Mouse (Mus musculus) CH12.LX (cell line): ENCODE results near the gene Lta. TPM values are rescaled to one million over a fixed set of nuclear protein-coding genes. Genes with fewer than 3 reads are reported as not detected.
A peak's percentile ranks its signal among the peaks of the same experiment; 100 is the strongest.

ENCODE experiments used
- DNase-seq: peaks from one replicate; pipeline ENCODE4 v3.0.0-alpha.2; 2013; ENCODE audit errors: extremely low read depth
- H3K27ac ChIP-seq: 2 replicates; pipeline ENCODE4 v1.5.1; 2012; ENCODE audit warnings: low read depth, mild to moderate bottlenecking, control low read depth, moderate library complexity; ENCODE audit not compliant: insufficient read depth
- H3K27me3 ChIP-seq: replicated peaks from 2 replicates; pipeline ENCODE3; 2012; ENCODE audit warnings: inconsistent platforms
- H3K36me3 ChIP-seq, 2 experiments: replicated peaks in 1 of 2; 2 replicates each; pipeline versions ENCODE3 to v1.6.1; 2012; ENCODE audit warnings: inconsistent platforms in 1 of 2, low read length in 1 of 2, mild to moderate bottlenecking in 1 of 2, mixed read lengths in 1 of 2, moderate library complexity in 1 of 2; ENCODE audit not compliant: control insufficient read depth in 1 of 2, insufficient read depth in 1 of 2
- H3K4me1 ChIP-seq, 2 experiments: 2 replicates each; pipeline ENCODE4 v1.6.1; 2012; ENCODE audit warnings: inconsistent platforms in 1 of 2, moderate library complexity in 1 of 2; ENCODE audit not compliant: insufficient read depth in 2 of 2, control insufficient read depth in 1 of 2
- H3K4me2 ChIP-seq: 2 replicates; pipeline ENCODE4 v1.6.1; 2012; ENCODE audit warnings: low read depth, mild to moderate bottlenecking, control low read depth; ENCODE audit not compliant: poor library complexity, insufficient read depth, severe bottlenecking
- H3K4me3 ChIP-seq, 3 experiments: fragments of 150-350 bp in 1 of 3; sonication (generic) in 1 of 3; replicated peaks in 1 of 3; 2 replicates each; pipeline versions ENCODE3 to v1.5.1; 2011 to 2012; ENCODE audit warnings: low read depth in 2 of 3, low read length in 2 of 3, mild to moderate bottlenecking in 2 of 3, moderate library complexity in 2 of 3, control low read depth in 1 of 3, improper control_type of control experiment in 1 of 3, inconsistent platforms in 1 of 3, mixed read lengths in 1 of 3; ENCODE audit not compliant: poor library complexity in 1 of 3
- H3K79me2 ChIP-seq: replicated peaks from 2 replicates; pipeline ENCODE4 v1.6.1; 2012; ENCODE audit warnings: mild to moderate bottlenecking, moderate library complexity; ENCODE audit not compliant: control insufficient read depth, poor library complexity, insufficient read depth, severe bottlenecking; ENCODE audit errors: extremely low read depth
- H3K9ac ChIP-seq: 2 replicates; pipeline ENCODE4 v1.6.1; 2012; ENCODE audit warnings: low read depth, mild to moderate bottlenecking, control low read depth, moderate library complexity; ENCODE audit not compliant: insufficient read depth
- H3K9me3 ChIP-seq: replicated peaks from 2 replicates; pipeline ENCODE3; 2012; ENCODE audit warnings: low read length, inconsistent platforms, mixed read lengths
- BHLHE40 ChIP-seq: IDR thresholded peaks from 2 replicates; pipeline ENCODE4 v1.6.1; 2011; ENCODE audit warnings: mild to moderate bottlenecking, low read depth, low read length, improper control_type of control experiment
- CHD1 ChIP-seq: IDR thresholded peaks from 2 replicates; pipeline ENCODE4 v1.6.1; 2012; ENCODE audit warnings: low read depth, low read length, improper control_type of control experiment, inconsistent platforms
- ELF1 ChIP-seq: IDR thresholded peaks from 2 replicates; pipeline ENCODE4 v1.6.1; 2014; ENCODE audit warnings: low read depth, mild to moderate bottlenecking, inconsistent platforms, low read length, improper control_type of control experiment
- EP300 ChIP-seq: IDR thresholded peaks from 2 replicates; pipeline ENCODE4 v1.6.1; 2011; ENCODE audit warnings: low read length, improper control_type of control experiment
- ETS1 ChIP-seq: conservative IDR thresholded peaks from 2 replicates; pipeline ENCODE4 v1.6.1; 2012; ENCODE audit warnings: low read depth, mild to moderate bottlenecking, inconsistent platforms, low read length, improper control_type of control experiment, moderate library complexity
- GABPA ChIP-seq: IDR thresholded peaks from 2 replicates; pipeline ENCODE4 v1.6.1; 2012; ENCODE audit warnings: low read depth, low read length, improper control_type of control experiment, inconsistent platforms; ENCODE audit not compliant: insufficient replicate concordance
- HCFC1 ChIP-seq: IDR thresholded peaks from 2 replicates; pipeline ENCODE4 v1.6.1; 2012; ENCODE audit warnings: low read depth, mild to moderate bottlenecking, inconsistent platforms, low read length, improper control_type of control experiment
- IRF4 ChIP-seq: IDR thresholded peaks from 2 replicates; pipeline ENCODE4 v1.6.1; 2014; ENCODE audit warnings: low read depth, mild to moderate bottlenecking, inconsistent platforms, low read length, improper control_type of control experiment
- JUND ChIP-seq: conservative IDR thresholded peaks from 2 replicates; pipeline ENCODE4 v1.6.1; 2011; ENCODE audit warnings: low read depth, low read length, improper control_type of control experiment
- MAX ChIP-seq: IDR thresholded peaks from 2 replicates; pipeline ENCODE4 v1.6.1; 2011; ENCODE audit warnings: low read length, improper control_type of control experiment
- MEF2A ChIP-seq: IDR thresholded peaks from 2 replicates; pipeline ENCODE4 v1.6.1; 2014; ENCODE audit warnings: low read depth, mild to moderate bottlenecking, inconsistent platforms, low read length, improper control_type of control experiment, borderline replicate concordance
- MXI1 ChIP-seq: IDR thresholded peaks from 2 replicates; pipeline ENCODE4 v1.6.1; 2011; ENCODE audit warnings: mild to moderate bottlenecking, low read depth, low read length, improper control_type of control experiment
- MYC ChIP-seq: IDR thresholded peaks from 2 replicates; pipeline ENCODE4 v1.6.1; 2011; ENCODE audit warnings: low read depth, mild to moderate bottlenecking, improper control_type of control experiment, low read length
- NELFE ChIP-seq: IDR thresholded peaks from 2 replicates; pipeline ENCODE4 v1.6.1; 2011; ENCODE audit warnings: low read depth, low read length, improper control_type of control experiment
- POLR2A ChIP-seq: IDR thresholded peaks from 2 replicates; pipeline ENCODE4 v1.6.1; 2011; ENCODE audit warnings: low read depth, mild to moderate bottlenecking, improper control_type of control experiment, low read length
- RAD21 ChIP-seq: IDR thresholded peaks from 2 replicates; pipeline ENCODE4 v1.6.1; 2011; ENCODE audit warnings: low read depth, mild to moderate bottlenecking, low read length, improper control_type of control experiment, moderate library complexity
- SIN3A ChIP-seq: IDR thresholded peaks from 2 replicates; pipeline ENCODE4 v1.6.1; 2012; ENCODE audit warnings: low read length, improper control_type of control experiment, inconsistent platforms
- SMC3 ChIP-seq: IDR thresholded peaks from 2 replicates; pipeline ENCODE4 v1.6.1; 2011; ENCODE audit warnings: low read depth, low read length, improper control_type of control experiment
- TCF12 ChIP-seq: IDR thresholded peaks from 2 replicates; pipeline ENCODE4 v1.6.1; 2014; ENCODE audit warnings: low read depth, mild to moderate bottlenecking, inconsistent platforms, low read length, improper control_type of control experiment
- USF1 ChIP-seq: IDR thresholded peaks from 2 replicates; pipeline ENCODE4 v1.6.1; 2014; ENCODE audit warnings: low read depth, mild to moderate bottlenecking, inconsistent platforms, low read length, improper control_type of control experiment
- ZC3H11A ChIP-seq: IDR thresholded peaks from 2 replicates; pipeline ENCODE4 v1.6.1; 2012; ENCODE audit warnings: low read depth, mild to moderate bottlenecking, inconsistent platforms, low read length, improper control_type of control experiment
- ZNF384 ChIP-seq: IDR thresholded peaks from 2 replicates; pipeline ENCODE4 v1.6.1; 2012; ENCODE audit warnings: low read depth, low read length, improper control_type of control experiment, inconsistent platforms
- dilution Hi-C: fragments of 300-500 bp; cut with MboI; formaldehyde crosslinking; loops from 2 replicates; pipeline ENCODE4 v1.14.3; 2020; ENCODE audit warnings: low sequenced_read_pairs; ENCODE audit not compliant: extremely low pct_unique_long_range_greater_than_20kb, extremely low pct_ligation_motif_present
- in situ Hi-C: fragments of 300-500 bp; cut with MboI; formaldehyde crosslinking; loops from 3 replicates; pipeline ENCODE4 v1.14.3; 2019; ENCODE audit warnings: low sequenced_read_pairs, low pct_ligation_motif_present, low pct_unique_long_range_greater_than_20kb, mixed read lengths
- polyA plus RNA-seq: library from polyadenylated mRNA; unstranded; fragments of >175 nt; gene quantifications from 2 replicates; pipeline ENCODE4 v1.2.1, GENCODE M21; 2012; ENCODE audit warnings: low read depth; ENCODE audit not compliant: insufficient read length
- total RNA-seq, 2 experiments: library from RNA; depleted of rRNA; stranded (reverse); fragments of 300-350 nt in 1 of 2; fragments of >200 nt in 1 of 2; gene quantifications; 2 replicates each; pipeline ENCODE4 v1.2.3; 2012 to 2014

Lta gene
- total and polyA plus RNA-seq, 3 experiments = 13.4 to 53.0 (median 19.6) TPM

GRCm38 (mm10) chr17:35201128-35201527 lies 4.0 kb downstream of the Lta start:
- Histone ChIP-seq H3K79me2 (peaks cover 28% of the 10 kb centered on the region), H3K4me3 (peak overlapping the region; percentile 68 to 92 (median 73)), H3K9me3 (no peaks in the 10 kb centered on the region), H3K27ac (peak overlapping the region; percentile 78), H3K27me3 (no peaks in the 10 kb centered on the region), H3K36me3 (peaks cover 3 to 15% of the 10 kb centered on the region in 2 experiments), H3K4me2 (peak overlapping the region; percentile 95), H3K4me1 (peaks cover 17 to 60% of the 10 kb centered on the region in 2 experiments; a peak in 3 of 4 replicates), H3K9ac (peak overlapping the region; percentile 83)
- dilution Hi-C loops = no loop called here
- in situ Hi-C loops = no loop called here
- DNase-seq = no peak
- TF ChIP-seq MXI1 = peak; percentile 69
- peak; percentile 19; the same call in 1 of the 2 replicates for TF ChIP-seq MEF2A
- TF ChIP-seq TCF12 = no peak
- TF ChIP-seq CHD1 = 0 out of 2 replicates have a peak, but pooled peaks have one; percentile 25
- peak; percentile 47; the same call in 1 of the 2 replicates for TF ChIP-seq MAX

GRCm38 (mm10) chr17:35200398-35200797 lies 4.8 kb downstream of the Lta start:
- Histone ChIP-seq H3K36me3 (peaks cover 3 to 15% of the 10 kb centered on the region in 2 experiments), H3K27ac (peak overlapping the region; percentile 78), H3K4me1 (peaks cover 17 to 54% of the 10 kb centered on the region in 2 experiments; a peak in 3 of 4 replicates), H3K4me3 (peak overlapping the region; percentile 68 to 92 (median 73)), H3K4me2 (peak overlapping the region; percentile 95), H3K79me2 (peaks cover 28% of the 10 kb centered on the region), H3K9me3 (no peaks in the 10 kb centered on the region), H3K27me3 (no peaks in the 10 kb centered on the region), H3K9ac (peak overlapping the region; percentile 83; the same call in 1 of the 2 replicates)
- in situ Hi-C loops (no loop called here), dilution Hi-C loops (no loop called here)
- DNase-seq = peak; percentile 93
- TF ChIP-seq SIN3A = 0 out of 2 replicates have a peak, but pooled peaks have one; percentile 61
- TF ChIP-seq HCFC1 = peak; percentile 55
- peak; percentile 60 for TF ChIP-seq MEF2A
- no peak for TF ChIP-seq ZNF384
- peak; percentile 53 for TF ChIP-seq MXI1
- TF ChIP-seq ZC3H11A = no peak
- TF ChIP-seq EP300 = 0 out of 2 replicates have a peak, but pooled peaks have one; percentile 21
- TF ChIP-seq BHLHE40 = peak; percentile 98
- no peak for TF ChIP-seq NELFE
- peak; percentile 51; the same call in 1 of the 2 replicates for TF ChIP-seq POLR2A
- no peak; the same call in none of the 2 replicates for TF ChIP-seq SMC3
- TF ChIP-seq MAX = peak; percentile 80
- no peak for TF ChIP-seq JUND
- peak; percentile 57 for TF ChIP-seq IRF4
- peak; percentile 46; the same call in 1 of the 2 replicates for TF ChIP-seq MYC
- TF ChIP-seq TCF12 = peak; percentile 70; the same call in 1 of the 2 replicates
- TF ChIP-seq ELF1 = peak; percentile 80
- TF ChIP-seq ETS1 = peak; percentile 84
- no peak for TF ChIP-seq GABPA
- TF ChIP-seq USF1 = no peak
- TF ChIP-seq RAD21 = no peak
